Mouse (Mus musculus): ENCODE results near the gene Lin7c.

Gene Lin7c

DNA sequence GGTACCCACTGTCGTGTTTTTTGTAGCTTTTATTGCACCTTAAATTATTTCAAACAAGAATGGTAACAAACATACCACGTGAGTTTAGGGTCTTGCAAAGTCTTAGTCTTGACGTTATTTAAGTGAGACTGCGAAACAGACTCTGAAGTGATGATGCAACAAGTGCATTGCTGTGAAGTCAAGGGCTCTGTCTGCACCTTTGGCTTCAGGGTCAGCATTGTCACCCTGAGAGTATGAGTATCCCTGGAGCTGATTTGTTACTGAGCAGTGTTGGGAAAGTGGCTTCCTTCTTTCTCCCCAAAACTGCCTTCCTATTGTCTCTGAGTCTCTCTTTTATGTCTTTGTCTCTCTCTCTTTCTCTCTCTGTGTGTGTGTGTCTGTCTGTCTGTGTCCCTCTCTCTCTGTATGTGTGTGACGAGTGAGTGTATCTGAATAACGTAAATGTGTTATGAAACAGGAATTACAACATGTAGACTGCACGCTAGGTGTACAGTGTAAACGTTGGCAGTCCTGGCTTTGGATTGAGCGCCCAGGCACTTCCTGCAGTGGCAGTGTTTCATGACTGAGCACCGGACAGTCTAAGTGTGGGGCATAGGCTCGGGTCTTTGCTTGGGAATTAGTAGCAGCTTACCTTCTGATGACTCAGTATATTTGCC lies 45.2 kb downstream of the Lin7c start:
- in situ Hi-C loops (cut with MboI; ENCODE audit: low sequenced_read_pairs) = no loop called here

- in situ Hi-C loops (cut with MboI; ENCODE audit: low sequenced_read_pairs) = no loop called here
Observed at GRCm38 (mm10) chr2:109936410-109936755, 45.7 kb downstream of the Lin7c start.

DNA sequence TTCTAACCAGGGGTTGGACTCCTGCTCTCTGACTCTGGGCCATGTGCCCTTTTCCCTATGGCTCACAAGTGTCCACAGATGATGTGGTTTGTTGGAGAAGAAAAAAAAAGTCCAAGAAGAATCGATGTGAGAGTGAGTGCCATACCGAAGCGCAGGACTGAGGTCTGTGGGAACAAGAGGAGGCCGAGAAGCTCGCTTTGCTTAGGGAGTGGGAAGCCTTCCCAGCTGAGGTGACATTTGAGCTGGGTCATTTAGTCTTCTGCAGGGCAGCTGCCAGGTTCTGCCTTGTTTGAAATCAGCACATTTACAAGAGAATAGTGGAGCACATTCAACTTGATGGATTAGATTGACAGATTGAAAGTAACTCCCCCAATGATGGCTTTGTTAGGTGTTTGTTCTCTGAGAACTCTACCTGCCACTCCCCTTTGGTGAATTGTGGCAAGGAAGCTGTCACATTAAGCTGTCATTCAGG lies 51.4 kb downstream of the Lin7c start:
- in situ Hi-C loops (cut with MboI; ENCODE audit: low sequenced_read_pairs) = no loop called here

- in situ Hi-C loops (cut with MboI; ENCODE audit: low sequenced_read_pairs) = no loop called here
Observed at GRCm38 (mm10) chr2:109942810-109943570, 52.3 kb downstream of the Lin7c start.

- in situ Hi-C loops (cut with MboI; ENCODE audit: low sequenced_read_pairs) = no loop called here
Observed at GRCm38 (mm10) chr2:109944995-109945394, 54.3 kb downstream of the Lin7c start.

GRCm38 (mm10) chr2:109945532-109945931 lies 54.9 kb downstream of the Lin7c start:
- in situ Hi-C loops (cut with MboI; ENCODE audit: low sequenced_read_pairs) = no loop called here

GRCm38 (mm10) chr2:109946426-109946825 lies 55.8 kb downstream of the Lin7c start:
- in situ Hi-C loops (cut with MboI; ENCODE audit: low sequenced_read_pairs) = no loop called here

DNA sequence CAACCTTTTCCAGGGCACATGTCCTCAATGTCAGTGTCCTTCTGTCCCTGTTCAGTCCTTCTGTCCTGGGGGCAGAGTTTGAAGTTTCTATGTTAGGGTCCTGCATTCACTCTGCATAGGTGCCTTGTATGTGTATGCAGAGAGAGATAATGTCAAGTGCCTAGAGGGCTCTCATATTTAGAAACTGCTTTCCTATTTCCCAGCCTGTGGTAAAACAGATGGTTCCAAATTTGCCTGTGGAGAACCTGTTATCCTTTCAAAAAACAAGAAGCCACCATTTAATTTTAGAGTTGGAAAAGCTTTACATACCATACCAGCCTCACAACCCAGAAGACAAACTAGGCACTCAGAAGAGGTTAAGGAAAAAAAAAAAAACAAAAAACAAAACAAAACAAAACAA lies 58.9 kb downstream of the Lin7c start:
- in situ Hi-C loops (cut with MboI; ENCODE audit: low sequenced_read_pairs) = no loop called here

GRCm38 (mm10) chr2:109950311-109950710 lies 59.7 kb downstream of the Lin7c start:
- in situ Hi-C loops (cut with MboI; ENCODE audit: low sequenced_read_pairs) = no loop called here

Data from CH12F3 (cell line).